In the genomic region with DNA sequence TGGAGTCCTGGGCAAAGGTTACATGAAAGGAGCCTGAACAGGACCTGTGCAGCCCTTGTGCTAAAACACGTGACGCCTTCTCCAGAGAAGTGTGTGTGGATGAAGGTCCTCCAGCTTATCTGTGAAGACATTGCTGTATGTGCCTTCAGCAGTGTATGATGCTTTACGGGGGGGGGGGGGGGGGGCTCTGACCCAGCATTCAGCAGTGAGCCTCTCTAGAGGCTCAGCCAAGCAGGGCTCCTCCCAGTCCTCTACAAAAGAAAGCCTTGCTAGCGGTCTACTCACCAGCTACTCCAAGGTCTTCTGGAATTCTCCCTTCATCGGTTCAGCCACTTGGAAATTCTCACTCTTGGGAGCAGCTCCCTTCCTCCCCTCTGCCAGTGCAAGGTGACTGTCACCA, we compare ENCODE assay signal across 13 mouse cellular contexts. TPM values are rescaled to one million over a fixed set of nuclear protein-coding genes. Genes with fewer than 3 reads are reported as not detected.
"Had no signal": no experiment of that assay in that cellular context is flagged by ENCODE, and none has a peak within 500 bp of the region (broad histone marks: within the 10 kb centered on the region; RNA-seq: fewer than 3 reads in every experiment).

No protein-coding gene starts in this region.

RNA-seq across cellular contexts. Expression of gene Gm12394, which starts 6.9 kb away (rescaled TPM):
- polyA plus RNA-seq: kidney, adult 2 months; large intestine, adult 2 months; limb, embryonic 11.5 days; limb, embryonic 15.5 days had no signal

RNA-seq across cellular contexts. Expression of gene Fam205a1, which starts 9.8 kb away (rescaled TPM):
- polyA plus RNA-seq: heart, embryonic 15.5 days; heart, postnatal 0 days; hindbrain, embryonic 11.5 days; hindbrain, embryonic 13.5 days; hindbrain, postnatal 0 days; intestine, embryonic 14.5 days; intestine, embryonic 16.5 days; kidney, embryonic 15.5 days; limb, embryonic 13.5 days; limb, embryonic 15.5 days had no signal

RNA-seq across cellular contexts. Expression of gene Fam205c, which starts 10.5 kb away (rescaled TPM):
- polyA plus RNA-seq: kidney, adult 2 months; large intestine, adult 2 months; limb, embryonic 11.5 days; limb, embryonic 13.5 days; limb, embryonic 15.5 days had no signal
